Mouse (Mus musculus) bone marrow macrophage, adult 2 months (primary cell): ENCODE measurements around the gene Gm12184.

Experiments
- CTCF ChIP-seq: IDR thresholded peaks from 2 replicates; pipeline ENCODE4 v1.5.1; 2012; ENCODE audit warnings: low read depth, mild to moderate bottlenecking, low read length, moderate library complexity
- POLR2A ChIP-seq: IDR thresholded peaks from 2 replicates; pipeline ENCODE4 v1.6.1; 2012; ENCODE audit warnings: mild to moderate bottlenecking, low read depth, low read length, borderline replicate concordance

DNA sequence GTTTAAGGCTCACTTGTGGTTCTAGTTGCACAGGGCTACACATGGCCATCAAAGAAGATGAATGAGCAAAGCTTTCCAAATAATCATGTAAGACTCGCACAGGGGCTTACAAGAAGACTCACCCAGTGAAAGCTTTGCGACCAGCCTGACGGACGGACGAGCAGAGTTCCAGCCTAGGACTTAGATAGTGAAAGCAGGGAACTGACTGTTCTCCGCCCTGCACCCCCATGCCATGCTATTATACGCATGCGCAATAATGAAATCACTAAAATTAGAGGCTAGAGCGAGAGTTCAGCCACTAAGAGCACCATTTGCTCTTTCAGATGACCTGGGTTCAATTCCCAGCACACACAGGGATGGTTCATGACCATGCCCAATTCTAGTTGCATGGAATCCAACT, 49.2 kb downstream of the Gm12184 start:
- TF ChIP-seq POLR2A = no peak
- no peak for TF ChIP-seq CTCF
